Mouse (Mus musculus): Measurements from ENCODE around the gene Oxct1.

Gene Oxct1

DNA sequence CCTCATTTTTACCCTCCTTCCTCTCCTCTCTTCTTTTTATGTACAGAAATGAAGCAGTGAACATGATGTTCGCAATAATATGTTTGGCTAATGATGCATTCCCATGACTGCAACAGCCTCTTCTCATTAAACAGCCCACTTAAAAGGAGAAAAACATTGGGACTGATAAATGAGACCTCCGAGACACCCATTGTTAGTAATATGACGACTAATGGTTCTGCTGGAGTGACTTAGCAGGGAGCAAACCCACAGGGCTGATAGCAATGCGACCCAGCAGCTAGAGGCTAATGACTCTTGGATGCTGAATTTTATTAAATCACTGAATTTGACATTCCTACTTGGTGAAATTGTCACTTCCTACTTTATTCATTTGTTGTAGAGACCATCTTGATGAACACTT, 79.3 kb downstream of the Oxct1 start:
- no peak for DNase-seq (ENCODE audit: low read depth, low spot score)

- DNase-seq (ENCODE audit: low read depth, low spot score), result no peak
Measured at GRCm38 (mm10) chr15:4119962-4120361, 93.8 kb downstream of the Oxct1 start.

GRCm38 (mm10) chr15:4124648-4125047, 98.5 kb downstream of the Oxct1 start:
- no peak for DNase-seq (ENCODE audit: low read depth, low spot score)

DNA sequence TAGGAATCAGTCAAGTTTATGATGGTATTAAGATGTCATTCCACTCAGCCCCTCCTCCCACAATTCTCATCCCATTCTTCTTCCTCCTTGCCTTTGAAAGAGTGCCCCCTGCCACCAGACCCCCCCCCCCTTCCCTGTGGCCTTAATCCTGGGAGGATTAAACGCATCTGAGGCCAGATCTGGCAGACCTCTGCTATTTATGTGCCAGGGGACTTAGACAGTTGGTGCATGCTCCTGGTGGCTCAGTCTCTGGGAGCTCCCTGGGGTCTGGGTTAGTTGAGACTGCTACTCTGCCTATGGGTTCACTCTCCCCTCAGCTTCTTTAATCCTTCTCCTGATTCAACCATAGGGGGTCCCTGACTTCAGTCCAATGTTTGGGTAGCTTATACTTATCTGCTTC, 112.3 kb downstream of the Oxct1 start:
- DNase-seq (ENCODE audit: low read depth, low spot score), result peak; percentile 71

GRCm38 (mm10) chr15:4139516-4139915, 113.3 kb downstream of the Oxct1 start:
- no peak for DNase-seq (ENCODE audit: low read depth, low spot score)

GRCm38 (mm10) chr15:4145352-4145751, 119.2 kb downstream of the Oxct1 start:
- no peak for DNase-seq (ENCODE audit: low read depth, low spot score)

GRCm38 (mm10) chr15:4147700-4148099, 121.5 kb downstream of the Oxct1 start:
- DNase-seq (ENCODE audit: low read depth, low spot score), result no peak

- no peak for DNase-seq (ENCODE audit: low read depth, low spot score)
Measured at GRCm38 (mm10) chr15:4148649-4149389, 122.6 kb downstream of the Oxct1 start.

DNA sequence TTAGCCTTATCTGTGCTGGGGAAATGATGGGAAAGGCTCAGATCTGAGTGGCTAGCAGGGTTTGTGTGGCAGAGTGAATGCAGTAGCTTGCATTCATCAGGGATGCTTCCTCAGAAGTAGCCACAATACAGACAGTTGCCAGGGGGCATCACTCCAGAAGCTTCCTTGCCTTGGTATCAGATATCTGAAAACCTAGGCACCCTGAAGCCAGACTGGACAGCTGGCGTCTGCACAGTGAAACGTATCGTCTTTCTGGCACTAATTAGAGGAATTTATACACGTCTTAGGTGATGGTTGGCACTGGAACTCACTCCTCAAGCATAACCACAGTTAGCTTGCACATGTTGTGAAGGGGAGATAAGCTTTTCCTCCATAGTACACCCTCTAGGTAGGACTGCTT, 128.5 kb downstream of the Oxct1 start:
- DNase-seq (ENCODE audit: low read depth, low spot score), result no peak

- no peak for DNase-seq (ENCODE audit: low read depth, low spot score)
Measured at GRCm38 (mm10) chr15:4167946-4168345, 141.8 kb downstream of the Oxct1 start.

DNA sequence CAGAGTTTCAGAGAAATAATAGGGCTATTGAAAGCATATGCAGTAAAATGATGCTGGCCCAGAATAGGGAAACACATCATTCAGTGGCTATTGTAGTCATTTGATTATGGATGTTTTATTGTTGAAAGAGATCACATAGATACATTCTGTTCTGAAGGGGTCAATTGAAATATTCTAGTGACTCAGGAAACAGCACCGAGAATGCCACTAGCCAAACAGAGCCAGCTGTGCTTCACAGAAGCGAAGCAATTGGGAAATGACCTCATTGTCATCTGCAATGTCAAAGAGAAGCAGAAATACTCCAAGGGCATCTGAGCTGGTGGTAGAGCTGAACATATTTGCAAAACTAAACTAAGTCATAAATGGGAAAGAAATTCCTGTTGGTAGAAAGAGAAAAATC, 145.4 kb downstream of the Oxct1 start:
- no peak for DNase-seq (ENCODE audit: low read depth, low spot score)

GRCm38 (mm10) chr15:4197913-4198312, 171.7 kb downstream of the Oxct1 start:
- DNase-seq (ENCODE audit: low read depth, low spot score), result no peak
